Mouse (Mus musculus): ENCODE measurements around the gene Gcdh. TPM values are rescaled to one million over a fixed set of nuclear protein-coding genes. Genes with fewer than 3 reads are reported as not detected.

The Gcdh gene
- polyA plus RNA-seq, 1 experiment from 2014 or later, result 43.3 TPM

DNA sequence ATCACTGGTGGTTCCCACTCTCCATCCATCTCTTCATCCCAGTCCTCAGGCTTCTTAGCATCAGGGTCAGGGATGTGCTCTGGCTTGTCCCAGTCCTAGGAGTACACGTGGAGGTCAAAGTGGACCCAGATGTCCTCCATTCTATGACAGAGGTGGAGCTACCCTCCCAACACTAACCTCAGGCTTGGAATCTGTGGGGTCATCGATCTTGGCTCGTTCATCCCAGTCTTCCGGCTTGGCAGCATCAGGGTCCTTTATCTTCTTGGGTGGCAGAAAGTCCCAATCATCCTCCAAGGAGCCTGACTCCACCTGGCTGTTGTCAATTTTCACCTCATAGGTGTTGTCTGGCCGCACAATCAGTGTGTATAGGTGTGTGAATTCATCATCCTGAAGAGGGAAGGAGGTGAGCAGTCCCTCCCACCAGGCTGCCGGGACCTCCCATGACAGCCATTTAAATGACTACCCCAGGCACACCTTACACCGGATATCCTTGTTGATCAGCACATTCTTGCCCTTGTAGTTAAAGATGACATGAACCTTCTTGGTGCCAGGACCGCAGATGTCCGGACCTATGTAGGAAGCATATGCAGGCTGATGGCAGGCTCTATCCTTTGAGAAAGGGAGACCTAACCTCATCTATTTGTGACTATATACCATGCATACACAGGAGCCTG lies 49.2 kb downstream of the Gcdh start:
- peaks cover 44% of the 10 kb centered on the region for H3K36me3 ChIP-seq (ENCODE audit: control insufficient read depth, insufficient read depth, low read length)
- no peaks in the 10 kb centered on the region for H3K9me3 ChIP-seq (ENCODE audit: control insufficient read depth, low read length)
- no peaks in the 10 kb centered on the region for H3K27me3 ChIP-seq (ENCODE audit: control insufficient read depth, insufficient read depth, low read length)
- peaks cover 26% of the 10 kb centered on the region for H3K4me1 ChIP-seq (ENCODE audit: control insufficient read depth, insufficient read depth, low read length)
- WGBS, result 85% methylated on average over 9 of the region's 9 CpGs
- H3K27ac ChIP-seq (ENCODE audit: low read depth, low read length), result peak overlapping the region; percentile 8; the same call in 1 of the 2 replicates
- H3K4me3 ChIP-seq (ENCODE audit: low read length), result peak overlapping the region; percentile 81
- H3K4me2 ChIP-seq (replicated peaks; ENCODE audit: low read depth, low read length), result peak overlapping the region; percentile 79
- ATAC-seq (ENCODE audit: low FRiP score, low TSS enrichment), result no peak
- peak overlapping the region; percentile 84 for H3K9ac ChIP-seq (ENCODE audit: low read depth, low read length)

DNA sequence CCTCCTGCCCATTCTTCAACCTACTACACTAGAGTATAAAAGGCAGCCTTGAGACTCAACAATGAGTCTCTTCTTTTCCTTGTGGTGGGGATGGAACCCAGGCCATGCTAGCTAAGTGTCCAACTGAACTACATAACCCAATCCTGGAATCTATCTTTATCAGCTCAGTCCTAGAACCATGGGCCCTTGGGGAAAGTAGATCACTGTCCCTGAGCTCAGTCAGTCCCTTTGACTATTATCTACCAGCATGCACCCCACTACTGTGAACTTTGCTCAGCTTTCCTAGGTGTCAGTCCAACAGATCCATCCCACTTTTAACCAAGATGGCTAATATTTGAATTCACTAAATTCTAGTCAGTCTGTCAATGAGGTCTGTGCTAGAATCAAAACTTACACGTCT lies 52.2 kb downstream of the Gcdh start:
- Histone ChIP-seq H3K4me1 (ENCODE audit: control insufficient read depth, insufficient read depth, low read length) (peaks cover 41% of the 10 kb centered on the region), H3K4me3 (ENCODE audit: low read length) (no peak overlapping the region), H3K9me3 (ENCODE audit: control insufficient read depth, low read length) (no peaks in the 10 kb centered on the region), H3K27ac (ENCODE audit: low read depth, low read length) (no peak overlapping the region; the same call in 1 of the 2 replicates), H3K36me3 (ENCODE audit: control insufficient read depth, insufficient read depth, low read length) (peaks cover 66% of the 10 kb centered on the region), H3K4me2 (replicated peaks; ENCODE audit: low read depth, low read length) (no peak overlapping the region), H3K9ac (ENCODE audit: low read depth, low read length) (no peak overlapping the region), H3K27me3 (ENCODE audit: control insufficient read depth, insufficient read depth, low read length) (no peaks in the 10 kb centered on the region)
- WGBS, result 82% methylated on average over 1 of the region's 1 CpGs
- no peak for ATAC-seq (ENCODE audit: low FRiP score, low TSS enrichment)

DNA sequence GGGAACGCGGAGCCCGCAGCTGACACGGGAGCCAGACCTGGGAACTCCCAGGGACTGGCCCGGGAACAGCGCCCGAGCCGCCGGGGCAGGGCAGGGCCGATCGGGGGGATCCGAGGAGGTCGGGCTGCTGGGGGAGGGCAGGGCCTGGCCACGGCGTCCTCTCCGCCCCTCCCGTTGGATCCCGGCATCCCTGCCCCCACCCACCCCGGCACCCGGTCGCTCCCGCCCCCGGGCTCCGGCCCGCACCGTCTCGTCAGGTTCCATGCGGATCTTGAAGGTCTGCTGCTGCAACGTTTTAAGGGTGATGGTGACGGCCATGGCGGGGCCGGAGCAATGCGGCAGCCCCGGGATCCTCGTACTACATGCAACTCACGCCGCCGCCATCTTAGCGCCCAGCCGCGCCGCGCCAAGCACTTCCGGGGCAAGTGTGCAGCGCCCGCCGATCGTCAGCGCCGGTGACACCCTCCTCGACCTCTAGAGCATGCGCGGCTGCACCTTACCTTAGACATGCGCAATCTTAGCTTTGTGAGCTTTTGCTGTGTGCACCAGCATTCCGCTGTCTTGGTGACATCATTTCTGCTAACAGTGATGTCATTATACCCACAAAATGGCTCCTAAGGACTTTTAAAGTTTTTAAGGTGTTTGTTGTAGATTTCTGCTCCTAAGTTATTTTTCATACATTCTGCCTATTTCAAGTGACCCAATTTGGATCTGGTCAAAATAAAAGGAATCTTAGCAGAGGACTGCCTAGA lies 53.3 kb downstream of the Gcdh start, which contains the start of gene Rad23a:
Gene Rad23a, minus strand, starts transcription at position 418 of the 752 bp plus-strand sequence.
- peak within 1 kb of the TSS; percentile 90 for H3K27ac ChIP-seq (ENCODE audit: low read depth, low read length)
- peak within 1 kb of the TSS; percentile 90 for H3K4me3 ChIP-seq (ENCODE audit: low read length)
- H3K27me3 ChIP-seq (ENCODE audit: control insufficient read depth, insufficient read depth, low read length), result no peaks in the 10 kb centered on the region
- peak within 1 kb of the TSS; percentile 96 for H3K9ac ChIP-seq (ENCODE audit: low read depth, low read length)
- H3K4me2 ChIP-seq (replicated peaks; ENCODE audit: low read depth, low read length), result peak within 1 kb of the TSS; percentile 71
- under 1% methylated on average over 51 of the region's 55 CpGs for WGBS
- H3K4me1 ChIP-seq (ENCODE audit: control insufficient read depth, insufficient read depth, low read length), result peaks cover 41% of the 10 kb centered on the region
- peaks cover 74% of the 10 kb centered on the region for H3K36me3 ChIP-seq (ENCODE audit: control insufficient read depth, insufficient read depth, low read length)
- peak; percentile 93 for ATAC-seq (ENCODE audit: low FRiP score, low TSS enrichment)
- H3K9me3 ChIP-seq (ENCODE audit: control insufficient read depth, low read length), result no peaks in the 10 kb centered on the region

DNA sequence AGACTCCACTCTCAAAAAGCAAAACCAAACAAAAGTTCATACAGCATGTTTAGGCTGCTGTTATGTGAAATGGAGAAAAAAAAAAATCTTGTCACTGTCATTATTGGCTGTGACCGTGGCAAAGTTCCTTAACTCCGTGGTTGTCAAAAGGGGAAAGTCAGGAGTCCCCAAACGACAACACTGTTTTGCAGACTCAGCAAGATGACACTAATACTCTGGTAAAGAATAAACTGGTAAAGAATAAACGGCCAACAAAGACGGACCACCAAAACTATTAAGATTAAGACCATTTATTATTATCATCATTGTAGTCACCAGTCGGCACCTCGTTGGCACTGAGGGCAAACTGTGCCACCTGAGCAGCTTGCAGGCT lies 53.9 kb downstream of the Gcdh start:
- Histone ChIP-seq H3K9ac (ENCODE audit: low read depth, low read length) (peak overlapping the region; percentile 96), H3K9me3 (ENCODE audit: control insufficient read depth, low read length) (no peaks in the 10 kb centered on the region), H3K4me2 (replicated peaks; ENCODE audit: low read depth, low read length) (peak overlapping the region; percentile 71), H3K27me3 (ENCODE audit: control insufficient read depth, insufficient read depth, low read length) (no peaks in the 10 kb centered on the region), H3K4me3 (ENCODE audit: low read length) (peak overlapping the region; percentile 90), H3K36me3 (ENCODE audit: control insufficient read depth, insufficient read depth, low read length) (peaks cover 78% of the 10 kb centered on the region), H3K27ac (ENCODE audit: low read depth, low read length) (peak overlapping the region; percentile 90), H3K4me1 (ENCODE audit: control insufficient read depth, insufficient read depth, low read length) (peaks cover 41% of the 10 kb centered on the region)
- WGBS, result 5% methylated on average over 7 of the region's 7 CpGs
- ATAC-seq (ENCODE audit: low FRiP score, low TSS enrichment), result no peak

DNA sequence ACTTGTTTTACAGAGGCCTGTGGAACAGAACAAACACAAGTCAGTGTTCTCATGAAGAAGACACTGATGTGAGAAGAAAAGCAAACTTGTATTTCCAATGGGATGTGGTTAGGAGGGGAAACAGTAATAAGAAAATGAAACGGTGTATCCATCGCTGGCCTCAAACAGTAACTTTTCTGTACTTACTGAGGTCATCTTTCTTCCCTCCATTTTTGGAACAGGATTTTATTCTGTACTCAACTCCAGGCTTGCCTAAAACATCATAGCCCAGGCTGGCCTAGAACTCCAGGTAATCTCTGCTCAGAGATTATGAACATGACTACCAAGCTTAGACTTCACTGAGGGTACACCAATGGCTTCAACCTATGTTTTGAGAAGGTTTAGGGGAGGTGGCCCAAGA lies 54.3 kb downstream of the Gcdh start:
- Histone ChIP-seq H3K36me3 (ENCODE audit: control insufficient read depth, insufficient read depth, low read length) (peaks cover 78% of the 10 kb centered on the region), H3K9ac (ENCODE audit: low read depth, low read length) (peak overlapping the region; percentile 96; the same call in 1 of the 2 replicates), H3K4me3 (ENCODE audit: low read length) (peak overlapping the region; percentile 90), H3K27ac (ENCODE audit: low read depth, low read length) (no peak overlapping the region), H3K4me2 (replicated peaks; ENCODE audit: low read depth, low read length) (peak overlapping the region; percentile 71), H3K4me1 (ENCODE audit: control insufficient read depth, insufficient read depth, low read length) (peaks cover 41% of the 10 kb centered on the region), H3K9me3 (ENCODE audit: control insufficient read depth, low read length) (no peaks in the 10 kb centered on the region), H3K27me3 (ENCODE audit: control insufficient read depth, insufficient read depth, low read length) (no peaks in the 10 kb centered on the region)
- 89% methylated on average over 2 of the region's 2 CpGs for WGBS
- no peak for ATAC-seq (ENCODE audit: low FRiP score, low TSS enrichment)

GRCm38 (mm10) chr8:84838513-84838912 lies 55.2 kb downstream of the Gcdh start:
- WGBS, result 84% methylated on average over 5 of the region's 5 CpGs
- H3K4me3 ChIP-seq (ENCODE audit: low read length), result no peak overlapping the region
- peaks cover 77% of the 10 kb centered on the region for H3K36me3 ChIP-seq (ENCODE audit: control insufficient read depth, insufficient read depth, low read length)
- peaks cover 37% of the 10 kb centered on the region for H3K4me1 ChIP-seq (ENCODE audit: control insufficient read depth, insufficient read depth, low read length)
- H3K4me2 ChIP-seq (replicated peaks; ENCODE audit: low read depth, low read length), result no peak overlapping the region
- H3K9ac ChIP-seq (ENCODE audit: low read depth, low read length), result no peak overlapping the region
- no peaks in the 10 kb centered on the region for H3K27me3 ChIP-seq (ENCODE audit: control insufficient read depth, insufficient read depth, low read length)
- ATAC-seq (ENCODE audit: low FRiP score, low TSS enrichment), result no peak
- H3K9me3 ChIP-seq (ENCODE audit: control insufficient read depth, low read length), result no peaks in the 10 kb centered on the region
- H3K27ac ChIP-seq (ENCODE audit: low read depth, low read length), result no peak overlapping the region

DNA sequence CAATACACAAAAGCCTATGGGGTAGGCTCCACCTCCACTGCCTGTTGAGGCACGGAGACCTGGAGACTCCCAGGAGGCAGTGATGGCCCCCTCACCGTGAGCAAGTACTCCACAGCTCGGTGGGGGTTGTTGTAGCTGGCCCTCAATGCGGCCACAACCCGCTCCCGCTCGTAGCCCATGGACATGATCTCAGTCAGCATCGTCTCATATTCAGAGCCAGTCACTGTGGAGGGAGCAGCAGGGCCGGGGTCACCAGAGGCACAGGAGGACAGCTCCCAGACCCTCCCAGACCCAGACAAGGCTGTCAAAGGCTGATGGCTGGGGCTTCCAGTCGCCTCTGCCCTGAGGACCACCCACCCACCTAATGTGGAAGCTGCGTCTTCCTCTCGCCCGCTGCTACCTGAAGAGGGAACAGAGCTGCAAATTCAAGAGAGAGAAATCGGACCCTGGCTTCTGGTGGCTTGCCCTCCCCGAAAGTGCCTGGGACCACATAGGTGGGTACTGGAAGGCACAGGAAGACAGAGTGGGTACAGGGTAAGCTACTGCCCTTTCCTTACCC lies 55.7 kb downstream of the Gcdh start:
- H3K27ac ChIP-seq (ENCODE audit: low read depth, low read length), result peak overlapping the region; percentile 43; the same call in 1 of the 2 replicates
- no peaks in the 10 kb centered on the region for H3K27me3 ChIP-seq (ENCODE audit: control insufficient read depth, insufficient read depth, low read length)
- no peak overlapping the region for H3K4me3 ChIP-seq (ENCODE audit: low read length)
- H3K4me2 ChIP-seq (replicated peaks; ENCODE audit: low read depth, low read length), result no peak overlapping the region
- no peak overlapping the region for H3K9ac ChIP-seq (ENCODE audit: low read depth, low read length)
- ATAC-seq (ENCODE audit: low FRiP score, low TSS enrichment), result no peak
- peaks cover 32% of the 10 kb centered on the region for H3K4me1 ChIP-seq (ENCODE audit: control insufficient read depth, insufficient read depth, low read length)
- peaks cover 74% of the 10 kb centered on the region for H3K36me3 ChIP-seq (ENCODE audit: control insufficient read depth, insufficient read depth, low read length)
- WGBS, result 65% methylated on average over 15 of the region's 15 CpGs
- H3K9me3 ChIP-seq (ENCODE audit: control insufficient read depth, low read length), result no peaks in the 10 kb centered on the region

DNA sequence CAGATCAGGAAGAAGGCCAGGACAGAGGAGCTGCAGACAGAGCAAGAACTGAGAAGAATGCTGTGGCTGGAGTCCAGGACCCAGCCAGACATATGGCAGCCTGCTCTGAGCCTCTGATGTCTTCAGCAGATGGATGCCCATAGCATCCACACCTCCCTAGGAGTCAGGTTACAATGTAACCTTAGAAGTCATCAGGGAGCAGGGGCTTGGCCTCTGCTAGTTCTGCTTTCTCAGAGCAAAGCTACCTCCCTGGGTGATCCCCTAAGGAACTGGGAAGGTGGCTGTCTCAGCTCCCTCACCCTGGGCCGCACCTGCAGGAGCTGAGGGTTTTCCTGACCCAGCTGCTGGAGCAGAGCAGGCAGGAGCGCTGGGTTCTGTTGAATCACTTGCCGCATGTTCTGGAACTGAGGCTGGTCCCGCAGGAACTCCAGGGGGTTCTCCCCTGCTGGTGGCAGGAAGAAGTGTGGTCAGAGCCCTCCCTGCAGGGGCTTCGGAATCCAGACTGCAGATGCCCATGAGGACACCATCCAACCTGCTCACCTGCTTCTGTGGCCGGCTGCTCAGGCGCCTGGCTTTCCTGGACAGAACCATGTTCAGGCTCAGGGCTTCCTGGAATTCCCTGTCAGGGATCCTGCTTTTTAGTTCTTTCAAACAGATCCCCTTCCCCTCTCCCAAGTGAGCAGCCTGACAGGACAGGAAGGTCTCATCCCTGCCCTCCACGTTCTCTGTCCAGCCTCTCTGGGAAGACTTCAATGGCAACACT lies 56.4 kb downstream of the Gcdh start:
- Histone ChIP-seq H3K9ac (ENCODE audit: low read depth, low read length) (no peak overlapping the region), H3K27ac (ENCODE audit: low read depth, low read length) (peak overlapping the region; percentile 43; the same call in 1 of the 2 replicates), H3K36me3 (ENCODE audit: control insufficient read depth, insufficient read depth, low read length) (peaks cover 67% of the 10 kb centered on the region), H3K4me3 (ENCODE audit: low read length) (no peak overlapping the region), H3K4me1 (ENCODE audit: control insufficient read depth, insufficient read depth, low read length) (peaks cover 31% of the 10 kb centered on the region), H3K27me3 (ENCODE audit: control insufficient read depth, insufficient read depth, low read length) (no peaks in the 10 kb centered on the region), H3K9me3 (ENCODE audit: control insufficient read depth, low read length) (no peaks in the 10 kb centered on the region), H3K4me2 (replicated peaks; ENCODE audit: low read depth, low read length) (0 out of 2 replicates have a peak overlapping the region, but pooled peaks have one; percentile 11)
- ATAC-seq (ENCODE audit: low FRiP score, low TSS enrichment), result peak; percentile 20; the same call in 1 of the 2 replicates
- 30% methylated on average over 8 of the region's 8 CpGs for WGBS
